Comparison of ENCODE assay signal across 19 mouse cellular contexts in the genomic region with DNA sequence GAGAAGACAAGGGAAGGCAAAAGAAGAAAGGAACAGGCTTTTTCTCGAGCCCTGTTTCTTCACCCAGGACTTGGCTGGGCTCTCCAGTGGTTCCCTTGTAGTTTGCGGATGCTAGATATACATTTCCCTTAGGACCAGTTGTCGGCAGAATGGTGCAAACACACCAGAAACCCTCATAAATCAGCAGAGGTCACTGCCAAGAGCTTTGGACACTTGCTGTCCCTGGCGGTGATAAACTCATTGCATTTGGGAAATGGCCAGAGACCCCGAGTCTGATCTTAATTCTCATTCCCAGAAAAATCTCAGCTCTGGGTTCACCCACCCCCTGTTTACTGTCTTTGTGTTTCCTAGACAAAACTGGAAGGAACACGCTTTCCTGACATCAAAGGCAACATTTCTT.
DNase-seq lines count a peak whose midpoint lies in the region; ATAC-seq and TF ChIP-seq lines count a peak whose summit lies in the region.
"Had no signal": no experiment of that assay in that cellular context is flagged by ENCODE, and none has a peak within 500 bp of the region (broad histone marks: within the 10 kb centered on the region; RNA-seq: fewer than 3 reads in every experiment).

No protein-coding gene starts in this region.

- H3K9me3 ChIP-seq in kidney, embryonic 16.5 days (ENCODE audit: low read length): no peaks in the 10 kb centered on the region
- H3K9me3 ChIP-seq in lung, embryonic 14.5 days (ENCODE audit: low read depth, low read length): no peaks in the 10 kb centered on the region
- H3K9me3 ChIP-seq in forebrain, embryonic 16.5 days (ENCODE audit: control insufficient read depth, low read length): no peaks in the 10 kb centered on the region
- H3K9me3 ChIP-seq: embryonic facial prominence, embryonic 12.5 days; forebrain, embryonic 15.5 days; heart, embryonic 10.5 days; hindbrain, embryonic 13.5 days had no signal

- no peak overlapping the region for H3K4me2 ChIP-seq in kidney, embryonic 16.5 days (replicated peaks; ENCODE audit: low read depth, low read length)
- no peak overlapping the region for H3K4me2 ChIP-seq in lung, embryonic 14.5 days
- no peak overlapping the region for H3K4me2 ChIP-seq in forebrain, embryonic 16.5 days (ENCODE audit: low read length)
- H3K4me2 ChIP-seq: embryonic facial prominence, embryonic 12.5 days; forebrain, embryonic 15.5 days; hindbrain, embryonic 13.5 days had no signal

- no peaks in the 10 kb centered on the region for H3K27me3 ChIP-seq in kidney, embryonic 16.5 days (ENCODE audit: insufficient read depth, low read length)
- no peaks in the 10 kb centered on the region for H3K27me3 ChIP-seq in lung, embryonic 14.5 days (ENCODE audit: insufficient read depth, low read length)
- H3K27me3 ChIP-seq in forebrain, embryonic 16.5 days (replicated peaks; ENCODE audit: control insufficient read depth, insufficient read depth, low read length): no peaks in the 10 kb centered on the region
- H3K27me3 ChIP-seq: embryonic facial prominence, embryonic 12.5 days; forebrain, embryonic 15.5 days; hindbrain, embryonic 13.5 days had no signal

- no peak for ATAC-seq in kidney, embryonic 16.5 days (ENCODE audit: low FRiP score, low TSS enrichment)
- ATAC-seq in lung, embryonic 14.5 days (ENCODE audit: insufficient read depth): no peak
- ATAC-seq in forebrain, embryonic 16.5 days: no peak
- ATAC-seq: activated CD4-positive, CD25-positive, alpha-beta regulatory T cell, adult 4 months; forebrain, embryonic 15.5 days; Patski had no signal

- no peak overlapping the region for H3K4me3 ChIP-seq in kidney, embryonic 16.5 days (ENCODE audit: low read length)
- H3K4me3 ChIP-seq in lung, embryonic 14.5 days (ENCODE audit: low read depth, low read length): no peak overlapping the region
- no peak overlapping the region for H3K4me3 ChIP-seq in lung, adult 2 months (replicated peaks; ENCODE audit: extremely low read depth, low read depth, low read length)
- no peak overlapping the region for H3K4me3 ChIP-seq in forebrain, embryonic 16.5 days (replicated peaks; ENCODE audit: low read length)
- H3K4me3 ChIP-seq: embryonic facial prominence, embryonic 12.5 days; forebrain, embryonic 15.5 days; heart, embryonic 10.5 days; hindbrain, embryonic 13.5 days had no signal

- H3K27ac ChIP-seq in kidney, embryonic 16.5 days (ENCODE audit: low read length): no peak overlapping the region
- H3K27ac ChIP-seq in lung, embryonic 14.5 days (ENCODE audit: low read depth): no peak overlapping the region
- no peak overlapping the region for H3K27ac ChIP-seq in forebrain, embryonic 16.5 days (ENCODE audit: low read length)
- H3K27ac ChIP-seq: embryonic facial prominence, embryonic 12.5 days; forebrain, embryonic 15.5 days; hindbrain, embryonic 13.5 days had no signal

- H3K36me3 ChIP-seq in kidney, embryonic 16.5 days (ENCODE audit: insufficient read depth, low read length): no peaks in the 10 kb centered on the region
- H3K36me3 ChIP-seq in lung, embryonic 14.5 days (ENCODE audit: insufficient read depth): no peaks in the 10 kb centered on the region
- no peaks in the 10 kb centered on the region for H3K36me3 ChIP-seq in forebrain, embryonic 16.5 days (ENCODE audit: control insufficient read depth, insufficient read depth)
- H3K36me3 ChIP-seq: embryonic facial prominence, embryonic 12.5 days; forebrain, embryonic 15.5 days; heart, embryonic 10.5 days; hindbrain, embryonic 13.5 days had no signal

- peaks cover 10% of the 10 kb centered on the region; the same call in 1 of the 2 replicates for H3K4me1 ChIP-seq in kidney, embryonic 16.5 days (ENCODE audit: insufficient read depth, low read length)
- H3K4me1 ChIP-seq in lung, embryonic 14.5 days (ENCODE audit: insufficient read depth): peaks cover 4% of the 10 kb centered on the region; the same call in 1 of the 2 replicates
- no peaks in the 10 kb centered on the region for H3K4me1 ChIP-seq in lung, adult 2 months (ENCODE audit: control insufficient read depth, insufficient read depth, low read length)
- H3K4me1 ChIP-seq in forebrain, embryonic 16.5 days (replicated peaks; ENCODE audit: control insufficient read depth, insufficient read depth, low read length): no peaks in the 10 kb centered on the region
- H3K4me1 ChIP-seq: embryonic facial prominence, embryonic 12.5 days; forebrain, embryonic 15.5 days had no signal

- DNase-seq in cerebellum, postnatal 10 days: peak; percentile 48 to 66
- no peak for DNase-seq in cerebellum, postnatal 14 days
- DNase-seq in kidney, postnatal 10 days: peak; percentile 70
- peak; percentile 56 for DNase-seq in lung, embryonic 14.5 days
- DNase-seq in lung, adult 2 months: no peak
- DNase-seq in mesoderm, embryonic 11.5 days (ENCODE audit: low read depth, low spot score): peak; percentile 17
- DNase-seq: cerebellum, postnatal 25 days; gastrocnemius, postnatal 10 days; heart, adult 18-20 months; heart, postnatal 10 days; heart, postnatal 4 days had no signal

- TF ChIP-seq CTCF in lung, embryonic 14.5 days (IDR thresholded peaks at IDR 0.05; ENCODE audit: low read depth): no peak
- no peak for TF ChIP-seq CTCF in lung, adult 2 months (IDR thresholded peaks at IDR 0.05; ENCODE audit: insufficient read depth, low read length)

- H3K9ac ChIP-seq in kidney, embryonic 16.5 days (replicated peaks; ENCODE audit: low read length): no peak overlapping the region
- H3K9ac ChIP-seq in lung, embryonic 14.5 days: no peak overlapping the region
- no peak overlapping the region for H3K9ac ChIP-seq in forebrain, embryonic 16.5 days (replicated peaks; ENCODE audit: low read depth, low read length)
- H3K9ac ChIP-seq: embryonic facial prominence, embryonic 12.5 days; forebrain, embryonic 15.5 days; hindbrain, embryonic 13.5 days had no signal

- WGBS in kidney, embryonic 16.5 days: 30% methylated on average over 6 of the region's 6 CpGs
- WGBS in lung, embryonic 14.5 days: 40% methylated on average over 6 of the region's 6 CpGs
- 47% methylated on average over 6 of the region's 6 CpGs for WGBS in lung, adult 2 months
- 73% methylated on average over 6 of the region's 6 CpGs for WGBS in forebrain, embryonic 16.5 days

- no peak for TF ChIP-seq POLR2A in lung, adult 2 months (IDR thresholded peaks at IDR 0.05; ENCODE audit: borderline replicate concordance, extremely low read depth, low read depth, low read length)

Comparison
In these comparisons a context has a peak if more than half of its experiments do, and no peak if none do; other contexts are left out.
1. DNase-seq: peak in cerebellum, postnatal 10 days (2 of 2), kidney, postnatal 10 days (single experiment), lung, embryonic 14.5 days (single experiment) and mesoderm, embryonic 11.5 days (single experiment); none in cerebellum, postnatal 14 days (0 of 2) and lung, adult 2 months (single experiment).